Mouse (Mus musculus) CH12.LX (cell line): ENCODE measurements around the gene Polr2m. TPM values are rescaled to one million over a fixed set of nuclear protein-coding genes. Genes with fewer than 3 reads are reported as not detected.

Experiments
- DNase-seq: peaks from one replicate; pipeline ENCODE4 v3.0.0-alpha.2; 2013; ENCODE audit errors: extremely low read depth
- H3K27ac ChIP-seq: 2 replicates; pipeline ENCODE4 v1.5.1; 2012; ENCODE audit warnings: low read depth, mild to moderate bottlenecking, control low read depth, moderate library complexity; ENCODE audit not compliant: insufficient read depth
- H3K27me3 ChIP-seq: replicated peaks from 2 replicates; pipeline ENCODE3; 2012; ENCODE audit warnings: inconsistent platforms
- H3K36me3 ChIP-seq, 2 experiments: replicated peaks in 1 of 2; 2 replicates each; pipeline versions ENCODE3 to v1.6.1; 2012; ENCODE audit warnings: inconsistent platforms in 1 of 2, low read length in 1 of 2, mild to moderate bottlenecking in 1 of 2, mixed read lengths in 1 of 2, moderate library complexity in 1 of 2; ENCODE audit not compliant: control insufficient read depth in 1 of 2, insufficient read depth in 1 of 2
- H3K4me1 ChIP-seq, 2 experiments: 2 replicates each; pipeline ENCODE4 v1.6.1; 2012; ENCODE audit warnings: inconsistent platforms in 1 of 2, moderate library complexity in 1 of 2; ENCODE audit not compliant: insufficient read depth in 2 of 2, control insufficient read depth in 1 of 2
- H3K4me2 ChIP-seq: 2 replicates; pipeline ENCODE4 v1.6.1; 2012; ENCODE audit warnings: low read depth, mild to moderate bottlenecking, control low read depth; ENCODE audit not compliant: poor library complexity, insufficient read depth, severe bottlenecking
- H3K4me3 ChIP-seq, 3 experiments: fragments of 150-350 bp in 1 of 3; sonication (generic) in 1 of 3; replicated peaks in 1 of 3; 2 replicates each; pipeline versions ENCODE3 to v1.5.1; 2011 to 2012; ENCODE audit warnings: low read depth in 2 of 3, low read length in 2 of 3, mild to moderate bottlenecking in 2 of 3, moderate library complexity in 2 of 3, control low read depth in 1 of 3, improper control_type of control experiment in 1 of 3, inconsistent platforms in 1 of 3, mixed read lengths in 1 of 3; ENCODE audit not compliant: poor library complexity in 1 of 3
- H3K79me2 ChIP-seq: replicated peaks from 2 replicates; pipeline ENCODE4 v1.6.1; 2012; ENCODE audit warnings: mild to moderate bottlenecking, moderate library complexity; ENCODE audit not compliant: control insufficient read depth, poor library complexity, insufficient read depth, severe bottlenecking; ENCODE audit errors: extremely low read depth
- H3K9ac ChIP-seq: 2 replicates; pipeline ENCODE4 v1.6.1; 2012; ENCODE audit warnings: low read depth, mild to moderate bottlenecking, control low read depth, moderate library complexity; ENCODE audit not compliant: insufficient read depth
- H3K9me3 ChIP-seq: replicated peaks from 2 replicates; pipeline ENCODE3; 2012; ENCODE audit warnings: low read length, inconsistent platforms, mixed read lengths
- CHD1 ChIP-seq: IDR thresholded peaks from 2 replicates; pipeline ENCODE4 v1.6.1; 2012; ENCODE audit warnings: low read depth, low read length, improper control_type of control experiment, inconsistent platforms
- CHD2 ChIP-seq: IDR thresholded peaks from 2 replicates; pipeline ENCODE4 v1.6.1; 2011; ENCODE audit warnings: low read length, improper control_type of control experiment
- CTCF ChIP-seq, 2 experiments: IDR thresholded peaks in 1 of 2; conservative IDR thresholded peaks in 1 of 2; 2 replicates each; pipeline ENCODE4 v1.5.1; 2011 to 2012; ENCODE audit warnings: low read depth in 2 of 2, low read length in 2 of 2, improper control_type of control experiment in 1 of 2, inconsistent platforms in 1 of 2, mild to moderate bottlenecking in 1 of 2, moderate library complexity in 1 of 2
- E2F4 ChIP-seq: IDR thresholded peaks from 2 replicates; pipeline ENCODE4 v1.6.1; 2011; ENCODE audit warnings: low read depth, low read length, improper control_type of control experiment; ENCODE audit not compliant: insufficient replicate concordance
- ELF1 ChIP-seq: IDR thresholded peaks from 2 replicates; pipeline ENCODE4 v1.6.1; 2014; ENCODE audit warnings: low read depth, mild to moderate bottlenecking, inconsistent platforms, low read length, improper control_type of control experiment
- ETS1 ChIP-seq: conservative IDR thresholded peaks from 2 replicates; pipeline ENCODE4 v1.6.1; 2012; ENCODE audit warnings: low read depth, mild to moderate bottlenecking, inconsistent platforms, low read length, improper control_type of control experiment, moderate library complexity
- HCFC1 ChIP-seq: IDR thresholded peaks from 2 replicates; pipeline ENCODE4 v1.6.1; 2012; ENCODE audit warnings: low read depth, mild to moderate bottlenecking, inconsistent platforms, low read length, improper control_type of control experiment
- IRF4 ChIP-seq: IDR thresholded peaks from 2 replicates; pipeline ENCODE4 v1.6.1; 2014; ENCODE audit warnings: low read depth, mild to moderate bottlenecking, inconsistent platforms, low read length, improper control_type of control experiment
- JUN ChIP-seq: IDR thresholded peaks from 2 replicates; pipeline ENCODE4 v1.6.1; 2011; ENCODE audit warnings: low read depth, mild to moderate bottlenecking, low read length, improper control_type of control experiment, moderate library complexity; ENCODE audit not compliant: insufficient read depth
- JUND ChIP-seq: conservative IDR thresholded peaks from 2 replicates; pipeline ENCODE4 v1.6.1; 2011; ENCODE audit warnings: low read depth, low read length, improper control_type of control experiment
- KAT2A ChIP-seq: IDR thresholded peaks from 2 replicates; pipeline ENCODE4 v1.6.1; 2012; ENCODE audit warnings: low read length, improper control_type of control experiment, inconsistent platforms; ENCODE audit not compliant: insufficient replicate concordance
- MXI1 ChIP-seq: IDR thresholded peaks from 2 replicates; pipeline ENCODE4 v1.6.1; 2011; ENCODE audit warnings: mild to moderate bottlenecking, low read depth, low read length, improper control_type of control experiment
- NRF1 ChIP-seq: IDR thresholded peaks from 2 replicates; pipeline ENCODE4 v1.6.1; 2014; ENCODE audit warnings: low read depth, mild to moderate bottlenecking, inconsistent platforms, low read length, improper control_type of control experiment, moderate library complexity
- POLR2A ChIP-seq: IDR thresholded peaks from 2 replicates; pipeline ENCODE4 v1.6.1; 2011; ENCODE audit warnings: low read depth, mild to moderate bottlenecking, improper control_type of control experiment, low read length
- POLR2AphosphoS2 ChIP-seq: IDR thresholded peaks from 2 replicates; pipeline ENCODE4 v1.6.1; 2011; ENCODE audit warnings: low read depth, low read length, improper control_type of control experiment
- RAD21 ChIP-seq: IDR thresholded peaks from 2 replicates; pipeline ENCODE4 v1.6.1; 2011; ENCODE audit warnings: low read depth, mild to moderate bottlenecking, low read length, improper control_type of control experiment, moderate library complexity
- SIN3A ChIP-seq: IDR thresholded peaks from 2 replicates; pipeline ENCODE4 v1.6.1; 2012; ENCODE audit warnings: low read length, improper control_type of control experiment, inconsistent platforms
- SMC3 ChIP-seq: IDR thresholded peaks from 2 replicates; pipeline ENCODE4 v1.6.1; 2011; ENCODE audit warnings: low read depth, low read length, improper control_type of control experiment
- TBP ChIP-seq: conservative IDR thresholded peaks from 2 replicates; pipeline ENCODE4 v1.6.1; 2011; ENCODE audit warnings: low read depth, low read length, improper control_type of control experiment
- UBTF ChIP-seq: IDR thresholded peaks from 2 replicates; pipeline ENCODE4 v1.6.1; 2012; ENCODE audit warnings: low read depth, mild to moderate bottlenecking, inconsistent platforms, low read length, improper control_type of control experiment, moderate library complexity
- USF2 ChIP-seq: conservative IDR thresholded peaks from 2 replicates; pipeline ENCODE4 v1.6.1; 2011; ENCODE audit warnings: low read depth, low read length, improper control_type of control experiment
- ZC3H11A ChIP-seq: IDR thresholded peaks from 2 replicates; pipeline ENCODE4 v1.6.1; 2012; ENCODE audit warnings: low read depth, mild to moderate bottlenecking, inconsistent platforms, low read length, improper control_type of control experiment
- ZMIZ1 ChIP-seq: IDR thresholded peaks from 2 replicates; pipeline ENCODE4 v1.6.1; 2012; ENCODE audit warnings: low read depth, mild to moderate bottlenecking, inconsistent platforms, low read length, improper control_type of control experiment
- ZNF384 ChIP-seq: IDR thresholded peaks from 2 replicates; pipeline ENCODE4 v1.6.1; 2012; ENCODE audit warnings: low read depth, low read length, improper control_type of control experiment, inconsistent platforms
- dilution Hi-C: fragments of 300-500 bp; cut with MboI; formaldehyde crosslinking; loops from 2 replicates; pipeline ENCODE4 v1.14.3; 2020; ENCODE audit warnings: low sequenced_read_pairs; ENCODE audit not compliant: extremely low pct_unique_long_range_greater_than_20kb, extremely low pct_ligation_motif_present
- in situ Hi-C: fragments of 300-500 bp; cut with MboI; formaldehyde crosslinking; loops from 3 replicates; pipeline ENCODE4 v1.14.3; 2019; ENCODE audit warnings: low sequenced_read_pairs, low pct_ligation_motif_present, low pct_unique_long_range_greater_than_20kb, mixed read lengths
- polyA plus RNA-seq: library from polyadenylated mRNA; unstranded; fragments of >175 nt; gene quantifications from 2 replicates; pipeline ENCODE4 v1.2.1, GENCODE M21; 2012; ENCODE audit warnings: low read depth; ENCODE audit not compliant: insufficient read length
- total RNA-seq, 2 experiments: library from RNA; depleted of rRNA; stranded (reverse); fragments of 300-350 nt in 1 of 2; fragments of >200 nt in 1 of 2; gene quantifications; 2 replicates each; pipeline ENCODE4 v1.2.3; 2012 to 2014

Polr2m gene
- total and polyA plus RNA-seq, 3 experiments, result 147 to 255 (median 224) TPM

DNA sequence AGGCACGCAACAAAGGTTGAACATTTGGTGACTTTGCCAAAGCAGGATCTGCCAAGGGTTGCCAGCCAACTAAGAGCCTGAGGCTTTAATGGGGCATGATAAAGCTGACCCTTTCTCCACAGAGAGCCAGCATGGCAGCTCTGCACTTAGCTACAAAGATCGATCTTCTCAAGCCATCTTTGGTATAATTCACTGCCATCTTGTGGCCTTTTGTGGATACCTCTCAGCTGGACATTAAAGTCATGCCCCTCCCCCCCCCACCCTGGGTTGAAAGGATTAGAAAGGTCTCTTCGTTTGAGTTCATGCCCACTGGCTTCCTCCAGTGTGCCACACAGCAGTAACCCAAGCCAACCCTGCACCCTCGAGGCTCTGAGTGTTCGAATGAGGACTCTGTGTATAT is 31.8 kb downstream of the Polr2m start:
- no peak for DNase-seq
- no peaks in the 10 kb centered on the region for H3K27me3 ChIP-seq
- dilution Hi-C loops, result no loop called here
- H3K79me2 ChIP-seq, result no peaks in the 10 kb centered on the region
- no peaks in the 10 kb centered on the region for H3K4me1 ChIP-seq
- H3K27ac ChIP-seq, result no peak overlapping the region
- in situ Hi-C loops, result no loop called here
- H3K4me2 ChIP-seq, result no peak overlapping the region
- TF ChIP-seq POLR2A, result no peak
- peak; percentile 42 for TF ChIP-seq SMC3
- TF ChIP-seq UBTF, result no peak
- TF ChIP-seq TBP, result no peak
- peak; percentile 35 for TF ChIP-seq RAD21
- 0 out of 2 replicates have a peak, but pooled peaks have one; percentile 39 for TF ChIP-seq CHD2
- TF ChIP-seq IRF4, result no peak
- TF ChIP-seq ELF1, result no peak
- TF ChIP-seq CTCF (conservative IDR thresholded peaks at IDR 0.05 in 1 of 2, IDR thresholded peaks at IDR 0.05 in 1 of 2; ENCODE audit: low read depth in 2 of 2, low read length in 2 of 2), result peak in 1 of 2 experiments; percentile 47; a peak in 2 of 4 replicates
- no peak for TF ChIP-seq USF2
- no peak for TF ChIP-seq ZNF384
- H3K36me3 ChIP-seq, result no peaks in the 10 kb centered on the region
- H3K9me3 ChIP-seq, result no peaks in the 10 kb centered on the region
- no peak overlapping the region for H3K9ac ChIP-seq
- H3K4me3 ChIP-seq, result no peak overlapping the region

DNA sequence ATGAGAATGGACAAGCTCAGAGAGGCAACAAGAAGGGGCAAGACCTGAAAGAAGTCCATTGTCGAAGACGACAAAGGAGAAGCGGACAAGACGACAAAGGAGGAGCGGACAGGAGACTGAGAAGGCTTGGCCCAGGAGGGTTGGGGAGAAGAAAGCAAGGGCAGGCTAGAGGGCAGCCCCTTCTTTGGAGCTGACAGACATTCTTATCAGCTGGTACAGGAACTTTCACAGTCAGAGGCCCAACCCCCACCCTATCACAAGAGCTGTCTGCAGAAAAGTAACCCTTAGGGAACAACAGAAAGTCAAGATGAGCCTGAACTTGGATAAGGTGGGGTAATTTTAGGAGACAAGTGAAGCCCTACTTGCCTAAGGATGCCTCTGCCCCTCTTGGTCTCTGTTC is 32.4 kb downstream of the Polr2m start:
- no peaks in the 10 kb centered on the region for H3K36me3 ChIP-seq
- no peaks in the 10 kb centered on the region for H3K27me3 ChIP-seq

More for the DNA sequence above, 32.4 kb downstream of the Polr2m start:
- Histone ChIP-seq H3K9me3 (no peaks in the 10 kb centered on the region), H3K27ac (no peak overlapping the region), H3K79me2 (no peaks in the 10 kb centered on the region), H3K4me1 (no peaks in the 10 kb centered on the region), H3K4me3 (no peak overlapping the region), H3K9ac (no peak overlapping the region), H3K4me2 (no peak overlapping the region)
- no peak for DNase-seq
- TF ChIP-seq HCFC1, result no peak
- TF ChIP-seq E2F4, result no peak
- no peak for TF ChIP-seq POLR2AphosphoS2
- no peak for TF ChIP-seq TBP
- TF ChIP-seq SMC3, result no peak
- no peak for TF ChIP-seq ELF1
- no peak for TF ChIP-seq USF2
- TF ChIP-seq ZMIZ1, result no peak
- TF ChIP-seq SIN3A, result no peak
- TF ChIP-seq ZNF384, result no peak
- TF ChIP-seq UBTF, result no peak
- TF ChIP-seq ETS1, result no peak
- TF ChIP-seq NRF1, result no peak
- no peak for TF ChIP-seq ZC3H11A
- no peak for TF ChIP-seq CHD2
- no peak for TF ChIP-seq CHD1
- TF ChIP-seq MXI1, result no peak
- TF ChIP-seq JUND, result no peak
- TF ChIP-seq KAT2A, result no peak
- TF ChIP-seq JUN, result no peak
- in situ Hi-C loops, result no loop called here
- dilution Hi-C loops, result no loop called here
